Mouse (Mus musculus): ENCODE data around the gene Timm8a1. TPM values are rescaled to one million over a fixed set of nuclear protein-coding genes. Genes with fewer than 3 reads are reported as not detected.

Gene Timm8a1
- polyA plus RNA-seq (2012; rRNA removed; ENCODE audit: low replicate concordance): 0.31 and 1.9 TPM in 2 replicates

GRCm38 (mm10) chrX:134541145-134541954, at the start of gene Timm8a1:
Timm8a1 (minus strand) TSS chrX:134541865.

GRCm38 (mm10) chrX:134585103-134586002, 43.7 kb upstream of the Timm8a1 start, which contains the start of gene Rpl36a:
Rpl36a (plus strand) TSS chrX:134585654.

DNA sequence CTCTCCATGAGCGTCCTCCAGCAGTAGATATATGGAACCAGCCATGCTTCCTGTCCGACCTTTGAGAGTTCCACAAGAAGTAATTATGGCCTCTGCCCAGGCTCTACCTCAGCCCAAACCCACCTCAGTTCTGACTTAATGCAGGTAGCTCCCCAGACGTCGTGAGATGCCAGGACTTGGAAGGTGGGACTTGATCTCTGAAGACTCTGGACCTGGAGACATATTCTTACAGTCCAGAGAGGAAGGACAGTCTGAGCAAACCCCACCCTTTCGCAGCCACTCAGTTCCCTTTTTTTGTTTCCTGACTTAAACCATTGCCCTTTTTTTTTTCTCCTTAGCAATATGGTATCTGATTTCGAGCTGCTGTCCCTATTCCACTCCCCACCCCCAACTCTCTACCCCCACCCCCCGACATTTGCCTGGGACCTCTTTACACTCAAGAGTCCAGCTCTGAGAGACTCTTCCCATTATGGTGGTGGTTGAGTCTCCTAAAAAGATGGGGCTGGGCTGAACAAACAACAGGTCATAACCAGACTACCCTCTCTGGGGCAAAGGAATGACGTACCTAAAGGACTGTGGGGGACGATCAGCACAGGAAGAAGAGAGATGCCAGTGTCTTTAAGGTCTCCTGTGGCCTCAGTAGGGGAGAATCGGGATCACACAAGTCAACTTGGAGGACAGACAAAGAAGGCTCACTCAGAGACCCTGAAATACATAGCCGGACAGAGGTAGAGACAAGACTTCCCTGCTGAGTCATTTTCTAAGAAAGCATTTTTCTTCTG, 41.4 kb upstream of the Timm8a1 start, which contains the start of gene Btk:
Btk (minus strand) TSS at position 683 of the 782 bp plus-strand sequence.

Other genes starting within 250 kb of the Timm8a1 start
- 0.39 and 0.63 TPM in 2 replicates for gene Tmem35a, start 246.6 kb downstream of the Timm8a1 start, polyA plus RNA-seq (2012; rRNA removed; ENCODE audit: low replicate concordance)
- 0.17 and 0.42 TPM in 2 replicates for gene Cenpi, start 233.8 kb downstream of the Timm8a1 start, polyA plus RNA-seq (2012; rRNA removed; ENCODE audit: low replicate concordance)
- gene Drp2, start 137.3 kb downstream of the Timm8a1 start, polyA plus RNA-seq (2012; rRNA removed; ENCODE audit: low replicate concordance): 3.5 and 9.2 TPM in 2 replicates
- not detected in 2 replicates for gene Taf7l, start 65.4 kb downstream of the Timm8a1 start, polyA plus RNA-seq (2012; rRNA removed; ENCODE audit: low replicate concordance)
- gene Btk, start 41.7 kb upstream of the Timm8a1 start, polyA plus RNA-seq (2012; rRNA removed; ENCODE audit: low replicate concordance): 3.3 and 5.2 TPM in 2 replicates
- 68.5 and 141 TPM in 2 replicates for gene Rpl36a, start 43.8 kb upstream of the Timm8a1 start, polyA plus RNA-seq (2012; rRNA removed; ENCODE audit: low replicate concordance)
- gene Gla, start 59.3 kb upstream of the Timm8a1 start, polyA plus RNA-seq (2012; rRNA removed; ENCODE audit: low replicate concordance): 1.5 and 2.5 TPM in 2 replicates
- gene Hnrnph2, start 59.3 kb upstream of the Timm8a1 start, polyA plus RNA-seq (2012; rRNA removed; ENCODE audit: low replicate concordance): 5.5 and 12.0 TPM in 2 replicates
- 0.84 and 1.2 TPM in 2 replicates for gene Armcx4, start 144.7 kb upstream of the Timm8a1 start, polyA plus RNA-seq (2012; rRNA removed; ENCODE audit: low replicate concordance)
- 1.2 and 3.3 TPM in 2 replicates for gene Armcx1, start 176.1 kb upstream of the Timm8a1 start, polyA plus RNA-seq (2012; rRNA removed; ENCODE audit: low replicate concordance)
- gene Armcx6, start 209.6 kb upstream of the Timm8a1 start, polyA plus RNA-seq (2012; rRNA removed; ENCODE audit: low replicate concordance): 1.1 and 1.4 TPM in 2 replicates
- 3.1 and 8.8 TPM in 2 replicates for gene Armcx3, start 214.7 kb upstream of the Timm8a1 start, polyA plus RNA-seq (2012; rRNA removed; ENCODE audit: low replicate concordance)